Mouse (Mus musculus) thymus, adult 2 months (tissue): ENCODE results near the gene Zswim4.

Source experiments
- CTCF ChIP-seq: fragments of 200-500 bp; IDR thresholded peaks from 2 replicates; pipeline ENCODE4 v1.5.1; 2012; ENCODE audit warnings: mild to moderate bottlenecking, control low read depth, low read length, moderate library complexity, borderline replicate concordance; ENCODE audit not compliant: control insufficient read depth, poor library complexity, insufficient read depth; ENCODE audit errors: extremely low read depth
- POLR2A ChIP-seq: fragments of 200-500 bp; IDR thresholded peaks from 2 replicates; pipeline ENCODE4 v1.6.1; 2012; ENCODE audit warnings: mild to moderate bottlenecking, low read length, control low read depth, moderate library complexity; ENCODE audit not compliant: control insufficient read depth, poor library complexity, insufficient read depth; ENCODE audit errors: extremely low read depth

GRCm38 (mm10) chr8:84198871-84199270 is 38.0 kb downstream of the Zswim4 start:
- TF ChIP-seq POLR2A (no peak), CTCF (no peak)
